Mouse (Mus musculus): ENCODE data around the gene Eif4a1.

GRCm38 (mm10) chr11:69682840-69683533, 10.8 kb upstream of the Eif4a1 start:
- TF ChIP-seq CTCF (IDR thresholded peaks at IDR 0.05; ENCODE audit: low read depth) (peak; percentile 97), EP300 (IDR thresholded peaks at IDR 0.05; ENCODE audit: low read depth) (no peak)
